Mouse (Mus musculus) heart, postnatal 10 days (tissue): ENCODE measurements around the gene Gpr19. TPM values are rescaled to one million over a fixed set of nuclear protein-coding genes. Genes with fewer than 3 reads are reported as not detected.
A peak's percentile ranks its signal among the peaks of the same experiment; 100 is the strongest.

ENCODE experiments used
- DNase-seq, 2 experiments: peaks; one replicate each; pipeline ENCODE4 v3.0.0; 2021
- intact Hi-C: fragments of 180-260 bp; cut with DNase I; formaldehyde crosslinking; loops from one replicate; pipeline ENCODE4 v1.15.1; 2025
- total RNA-seq, 2 experiments: library from RNA; stranded (reverse); gene quantifications; 2 replicates each; pipeline ENCODE4 v1.2.3; 2021

Gpr19 gene
- total RNA-seq, 2 experiments from 2014 or later = 4.3 to 4.8 TPM

- intact Hi-C loops = no loop called here
- no peak for DNase-seq
These were observed 27.4 kb upstream of the Gpr19 start for GRCm38 (mm10) chr6:134925673-134926337.

- no peak for DNase-seq
- intact Hi-C loops = loop anchor here (5.0 kb wide), 1 partner anchor 1623 kb away; no protein-coding TSS in a partner anchor
These were observed 25.9 kb upstream of the Gpr19 start for GRCm38 (mm10) chr6:134924262-134924661.

- no peak for DNase-seq
- intact Hi-C loops = loop anchor here (5.0 kb wide), 1 partner anchor 1624 kb away; no protein-coding TSS in a partner anchor
These were observed 25.3 kb upstream of the Gpr19 start for GRCm38 (mm10) chr6:134923670-134924069.

GRCm38 (mm10) chr6:134922511-134923195 lies 24.3 kb upstream of the Gpr19 start:
- intact Hi-C loops = loop anchor here (5.0 kb wide), 1 partner anchor 1625 kb away; no protein-coding TSS in a partner anchor
- DNase-seq = no peak

GRCm38 (mm10) chr6:134921695-134922510 lies 23.5 kb upstream of the Gpr19 start:
- DNase-seq = peak in 1 of 2 experiments; percentile 38
- intact Hi-C loops = loop anchor here (2.0 to 5.0 kb wide), 4 partner anchors 25 to 1625 kb away; partner anchors contain the start of gene Dusp16

- DNase-seq = peak; percentile 71 to 75
- intact Hi-C loops = loop anchor here (2.0 to 5.0 kb wide), 4 partner anchors 26 to 1626 kb away; partner anchors contain the start of gene Dusp16
These were observed 22.8 kb upstream of the Gpr19 start for GRCm38 (mm10) chr6:134921014-134921694.

GRCm38 (mm10) chr6:134920190-134921013 lies 22.0 kb upstream of the Gpr19 start, which contains the start of gene Cdkn1b:
TSS of gene Cdkn1b (plus strand) at chr6:134920401.
- intact Hi-C loops = loop anchor here (1.0 to 5.0 kb wide), 6 partner anchors 8 to 1627 kb away; partner anchors contain the start of genes Dusp16 and Gpr19
- peak; percentile 93 to 94 for DNase-seq

- intact Hi-C loops = loop anchor here (1.0 to 5.0 kb wide), 6 partner anchors 9 to 1628 kb away; partner anchors contain the start of genes Dusp16 and Gpr19
- no peak for DNase-seq
These were observed 21.3 kb upstream of the Gpr19 start for GRCm38 (mm10) chr6:134919511-134920189.

GRCm38 (mm10) chr6:134918769-134919168 lies 20.4 kb upstream of the Gpr19 start:
- intact Hi-C loops = no loop called here
- no peak for DNase-seq

GRCm38 (mm10) chr6:134917087-134917486 lies 18.7 kb upstream of the Gpr19 start:
- DNase-seq = peak; percentile 81 to 83

GRCm38 (mm10) chr6:134916641-134917040 lies 18.3 kb upstream of the Gpr19 start:
- peak in 1 of 2 experiments; percentile 64 for DNase-seq
- intact Hi-C loops = no loop called here

More at GRCm38 (mm10) chr6:134917087-134917486, 18.7 kb upstream of the Gpr19 start:
- intact Hi-C loops = no loop called here

- intact Hi-C loops = no loop called here
- DNase-seq = no peak
These were observed 16.1 kb upstream of the Gpr19 start for GRCm38 (mm10) chr6:134914523-134914922.

- no peak for DNase-seq
- intact Hi-C loops = no loop called here
These were observed 7.4 kb upstream of the Gpr19 start for GRCm38 (mm10) chr6:134905811-134906210.

GRCm38 (mm10) chr6:134903891-134904884 lies 5.8 kb upstream of the Gpr19 start:
- intact Hi-C loops = no loop called here
- DNase-seq = no peak

GRCm38 (mm10) chr6:134903368-134903767 lies 5.0 kb upstream of the Gpr19 start:
- intact Hi-C loops = no loop called here
- no peak for DNase-seq

GRCm38 (mm10) chr6:134897443-134898094 lies 809 bp downstream of the Gpr19 start:
- DNase-seq = peak; percentile 97 to 99
- intact Hi-C loops = loop anchor here (1.0 to 2.0 kb wide), 2 partner anchors 23 to 49 kb away; partner anchors contain the start of gene Cdkn1b
